Mouse (Mus musculus): ENCODE results near the gene Olfr749.
A peak's percentile ranks its signal among the peaks of the same experiment; 100 is the strongest.
"Not testable (repeated sequence)": the region's sequence is repeated elsewhere in the genome, so short reads cannot be mapped to it uniquely, and the experiment has no call there.

Olfr749 gene

DNA sequence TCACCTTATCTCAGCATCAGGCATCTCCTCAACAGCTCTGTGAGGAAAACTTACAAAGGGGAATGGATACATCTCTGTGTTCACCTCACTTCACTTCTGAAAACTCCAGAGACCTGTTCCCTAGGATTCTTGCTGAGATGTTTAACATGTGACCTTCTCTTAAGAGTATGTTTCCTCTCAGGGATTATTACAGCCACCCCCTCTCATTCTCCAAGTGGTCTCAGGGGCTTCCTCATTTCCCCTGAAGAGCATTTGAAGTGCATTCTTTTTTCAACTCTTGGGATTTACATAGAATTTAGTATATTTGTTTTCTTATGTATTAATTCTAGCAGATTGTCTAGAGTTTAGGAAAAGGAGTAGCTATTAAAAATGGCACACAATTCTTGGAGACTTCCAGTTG is at the start of gene Olfr749:
TSS of gene Olfr749 (minus strand) at position 101 of the 400 bp plus-strand sequence.
- no peak for DNase-seq (ENCODE audit: low read depth)

DNA sequence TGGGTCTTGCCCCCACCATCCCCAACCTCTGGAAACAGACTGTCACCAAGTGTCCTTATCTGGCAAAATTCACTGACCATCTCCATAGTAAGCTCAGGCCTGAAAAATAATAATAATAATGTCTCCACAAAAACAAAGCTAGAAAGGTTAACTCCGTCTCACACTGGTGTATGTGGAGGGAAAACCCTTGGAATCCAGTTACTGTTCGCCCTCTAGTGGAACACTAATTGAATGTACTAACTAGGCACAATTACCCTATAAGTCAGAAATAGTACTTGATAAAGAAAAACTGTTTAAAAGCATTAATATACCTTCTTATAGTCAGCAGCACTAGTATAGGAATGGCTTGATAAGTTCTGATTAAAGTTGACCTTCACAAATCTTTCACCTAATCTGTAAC is 43.3 kb upstream of the Olfr749 start:
- peak; percentile 46 for DNase-seq (ENCODE audit: low read depth)

DNA sequence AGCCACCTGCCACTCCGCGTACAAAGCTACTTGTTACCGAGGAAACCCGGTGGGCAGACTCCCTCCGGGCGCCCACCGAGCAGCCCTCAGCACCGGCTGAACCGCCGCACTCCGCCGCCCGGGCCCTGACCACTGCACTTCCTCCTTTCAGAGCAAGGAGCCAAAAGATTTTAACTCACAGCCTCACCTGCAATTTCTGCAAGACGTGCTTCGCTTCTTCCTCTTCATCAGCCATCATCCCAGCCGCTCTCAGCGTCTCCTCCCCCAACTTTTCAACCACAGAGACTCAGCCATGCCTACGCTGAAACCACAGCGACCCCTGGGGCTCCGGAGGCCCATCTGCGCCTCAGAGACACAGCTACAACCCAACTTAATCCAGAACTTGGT is 40.4 kb upstream of the Olfr749 start, which contains the start of gene Ttc5:
TSS of gene Ttc5 (minus strand) at position 269 of the 387 bp plus-strand sequence.
- DNase-seq (ENCODE audit: low read depth), result peak; percentile 97

GRCm38 (mm10) chr14:50784391-50785250 is 39.7 kb upstream of the Olfr749 start:
- DNase-seq (ENCODE audit: low read depth), result peak; percentile 50

DNA sequence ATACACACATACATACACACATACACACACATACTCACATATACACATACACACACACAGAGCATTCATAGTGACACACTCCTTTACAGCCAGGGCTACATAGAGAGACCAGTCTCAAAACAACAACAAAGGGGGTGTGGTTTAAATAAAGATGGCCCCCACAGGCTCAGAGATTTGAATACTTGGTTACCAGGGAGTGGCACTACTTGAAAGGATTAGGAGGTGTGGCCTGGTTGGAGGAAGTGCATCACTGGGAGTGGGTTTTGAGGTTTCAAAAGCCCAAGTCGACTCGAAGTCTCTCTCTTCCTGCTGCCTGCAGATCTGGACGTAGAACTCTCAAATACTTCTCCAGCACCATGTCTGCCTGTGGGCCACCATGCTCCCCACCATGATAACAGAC is 37.3 kb upstream of the Olfr749 start:
- DNase-seq (ENCODE audit: low read depth), result no peak

- no peak for DNase-seq (ENCODE audit: low read depth)
Observed at GRCm38 (mm10) chr14:50771342-50771741, 26.4 kb upstream of the Olfr749 start.

DNA sequence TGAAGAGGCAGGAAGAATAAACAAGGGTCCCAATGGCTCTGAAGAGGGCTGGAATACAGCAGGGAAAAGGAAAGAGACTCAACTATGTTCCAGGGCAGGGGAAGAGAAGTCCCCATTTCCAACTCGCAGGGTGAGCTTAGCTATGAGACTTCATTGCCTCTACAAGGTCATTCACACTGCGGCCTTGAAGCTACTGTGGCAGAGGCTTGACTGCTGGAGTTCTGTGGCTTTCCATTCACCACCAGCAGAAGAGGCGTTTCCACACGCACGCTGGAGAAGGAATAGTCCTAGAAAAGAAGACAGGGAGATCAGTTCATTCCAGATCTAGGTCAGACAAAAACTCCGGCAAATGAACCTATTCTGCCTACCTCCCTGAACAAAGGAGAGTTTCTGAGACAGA is 20.8 kb upstream of the Olfr749 start:
- no peak for DNase-seq (ENCODE audit: low read depth)

DNA sequence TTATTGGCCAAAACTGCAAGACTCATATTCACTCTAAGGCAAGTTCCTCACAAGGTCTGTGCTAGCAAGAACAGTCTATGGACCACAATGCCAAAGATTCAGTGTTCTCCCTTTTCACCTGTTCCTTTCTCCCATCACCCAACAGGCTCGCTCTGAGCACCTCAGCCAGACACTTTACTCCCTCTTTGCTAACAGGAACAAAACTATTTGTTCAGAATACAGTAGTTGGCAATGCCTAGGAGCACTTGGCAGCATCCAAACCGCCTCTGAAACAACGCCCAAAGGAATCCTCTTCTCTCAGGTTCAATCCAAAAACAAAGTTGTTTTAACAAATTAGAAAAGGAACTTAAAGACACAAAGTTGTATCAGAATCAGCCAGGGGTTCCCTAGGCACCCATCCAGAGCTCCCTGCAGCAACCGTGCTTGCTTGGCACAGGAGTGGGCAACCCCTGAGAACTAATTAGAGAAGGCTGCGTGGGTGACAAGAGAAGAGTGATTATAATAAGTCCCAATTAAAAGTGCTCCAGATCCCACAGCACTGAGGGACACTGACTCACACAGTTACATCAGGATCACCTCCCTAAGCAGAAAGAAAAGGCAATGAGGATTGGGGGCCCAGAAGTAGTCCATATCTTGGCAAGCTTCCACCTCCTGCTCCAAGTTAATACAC is 13.7 kb upstream of the Olfr749 start:
- DNase-seq (ENCODE audit: low read depth), result no peak

DNA sequence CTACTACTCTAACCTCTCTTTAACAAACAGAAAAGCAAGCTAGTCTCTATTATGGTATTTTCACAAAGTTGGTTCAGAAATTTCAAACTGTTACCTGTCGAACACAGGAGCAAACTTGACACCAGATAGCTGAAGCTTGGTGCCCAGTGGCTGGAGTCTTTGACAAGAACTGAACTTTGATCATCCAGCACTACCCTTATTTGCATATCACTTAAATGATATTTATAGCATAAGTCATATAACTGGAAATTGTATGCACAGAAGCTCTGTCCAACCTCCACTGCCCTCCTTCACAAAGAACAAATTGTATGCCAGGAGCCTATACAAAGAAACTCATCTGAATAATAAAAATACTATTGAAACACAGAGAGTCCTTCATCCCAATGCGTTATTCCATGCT is 3.3 kb downstream of the Olfr749 start:
- DNase-seq (ENCODE audit: low read depth), result no peak

DNA sequence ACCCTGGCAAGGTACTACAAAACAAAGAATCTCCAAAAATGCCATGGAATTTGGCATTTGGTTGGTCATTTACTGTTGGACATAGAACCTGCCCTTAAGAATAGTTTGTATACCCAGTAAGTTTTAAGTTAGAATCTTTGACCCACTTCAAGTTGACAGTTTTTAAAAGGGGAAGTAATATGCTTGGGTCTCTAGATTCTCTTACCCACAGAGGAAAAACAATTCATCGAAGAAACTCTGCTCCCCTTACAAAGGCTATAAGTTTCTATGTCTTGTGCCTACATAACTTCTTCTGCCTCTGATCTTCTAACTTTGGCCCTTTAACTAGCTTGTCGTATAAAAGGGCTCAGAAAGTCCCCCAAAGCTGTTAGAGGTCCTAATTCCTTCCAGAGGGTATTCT is 4.6 kb downstream of the Olfr749 start:
- no peak for DNase-seq (ENCODE audit: low read depth)

- not testable (repeated sequence) for DNase-seq (ENCODE audit: low read depth)
Observed at GRCm38 (mm10) chr14:50722371-50722770, 22.5 kb downstream of the Olfr749 start.

DNA sequence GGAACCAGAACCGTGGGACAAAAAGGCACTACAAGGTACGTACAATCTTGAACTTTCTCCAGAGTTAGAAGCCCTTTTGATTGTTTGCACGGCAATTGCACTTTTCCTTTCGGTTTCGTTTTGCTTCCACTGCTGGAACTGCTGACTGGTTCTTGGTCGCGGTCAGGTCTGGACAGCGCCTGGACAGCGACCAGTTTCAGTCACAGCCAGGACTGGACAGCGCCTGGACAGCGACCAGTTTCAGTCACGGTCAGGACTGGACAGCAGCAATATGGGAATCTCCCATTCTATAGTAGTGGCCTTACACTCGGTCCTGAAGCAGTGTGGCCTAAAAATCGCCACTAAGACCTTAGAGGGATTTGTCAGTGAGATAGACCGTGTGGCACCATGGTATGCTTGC is 25.0 kb downstream of the Olfr749 start:
- DNase-seq (ENCODE audit: low read depth), result not testable (repeated sequence)

GRCm38 (mm10) chr14:50707073-50707472 is 37.8 kb downstream of the Olfr749 start, which contains the start of gene Olfr748:
TSS of gene Olfr748 (plus strand) at chr14:50707373.
- no peak for DNase-seq (ENCODE audit: low read depth)

GRCm38 (mm10) chr14:50693106-50693505 is 51.8 kb downstream of the Olfr749 start, which contains the start of gene Olfr747:
TSS of gene Olfr747 (minus strand) at chr14:50693206.
- DNase-seq (ENCODE audit: low read depth), result no peak

Data from induced T-regulatory cell, adult 2 months (primary cell).